Comparison of ENCODE assay signal across 15 mouse cellular contexts in genomic region chr13:52539461-52539860, GRCm38 (mm10).
"Had no signal": no experiment of that assay in that cellular context is flagged by ENCODE, and none has a peak within 500 bp of the region (broad histone marks: within the 10 kb centered on the region; RNA-seq: fewer than 3 reads in every experiment).

No protein-coding gene starts in this region.

- ATAC-seq: lung, postnatal 0 days; midbrain, embryonic 13.5 days had no signal

- H3K9ac ChIP-seq: limb, embryonic 12.5 days; liver, embryonic 14.5 days; midbrain, embryonic 13.5 days; neural tube, embryonic 15.5 days had no signal

- H3K36me3 ChIP-seq: limb, embryonic 12.5 days; midbrain, embryonic 13.5 days; neural tube, embryonic 15.5 days had no signal

- DNase-seq: kidney, adult 11 months; kidney, adult 9 months; kidney, postnatal 36 days; liver; lung, adult 2 months; lung, postnatal 36 days; thymus, adult 18-20 months had no signal

- H3K4me1 ChIP-seq: limb, embryonic 12.5 days; neural tube, embryonic 15.5 days had no signal

- H3K9me3 ChIP-seq: limb, embryonic 12.5 days; midbrain, embryonic 13.5 days; neural tube, embryonic 15.5 days had no signal

- H3K27me3 ChIP-seq: neural tube, embryonic 15.5 days had no signal

- H3K4me3 ChIP-seq: left cerebral cortex, adult 2 months; limb, embryonic 12.5 days; midbrain, embryonic 13.5 days; myocyte; neural tube, embryonic 15.5 days had no signal

- H3K4me2 ChIP-seq: limb, embryonic 12.5 days; midbrain, embryonic 13.5 days; neural tube, embryonic 15.5 days had no signal

- H3K27ac ChIP-seq: kidney, postnatal 0 days; left cerebral cortex, adult 2 months; limb, embryonic 12.5 days; liver, embryonic 14.5 days; midbrain, embryonic 13.5 days; neural tube, embryonic 15.5 days had no signal
